13 mouse cellular contexts compared by ENCODE assay signal in the genomic region with DNA sequence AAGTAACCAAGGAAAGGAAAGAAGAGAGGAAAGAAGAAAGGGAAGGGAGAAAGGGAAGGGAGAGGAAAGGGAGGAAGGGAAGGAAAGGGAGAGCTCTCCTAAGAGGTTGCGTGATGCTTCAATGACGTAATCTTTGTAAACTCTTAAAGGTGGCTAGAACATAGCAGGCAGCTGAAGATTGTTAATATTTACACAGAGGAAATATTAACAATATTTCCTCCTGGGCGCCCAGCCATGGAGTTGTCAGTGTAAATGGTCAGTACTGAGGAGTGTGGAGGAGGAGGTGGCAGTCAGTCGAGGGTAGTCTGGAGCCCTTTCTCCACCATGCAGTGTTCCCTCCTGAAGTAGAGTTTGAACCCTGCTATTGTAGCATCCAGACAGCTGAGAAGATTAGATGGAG. TPM values are rescaled to one million over a fixed set of nuclear protein-coding genes. Genes with fewer than 3 reads are reported as not detected.
DNase-seq lines count a peak whose midpoint lies in the region; ATAC-seq and TF ChIP-seq lines count a peak whose summit lies in the region.
"Had no signal": no experiment of that assay in that cellular context is flagged by ENCODE, and none has a peak within 500 bp of the region (broad histone marks: within the 10 kb centered on the region; RNA-seq: fewer than 3 reads in every experiment).

No protein-coding gene starts in this region.

- H3K27ac ChIP-seq in bone marrow, adult 2 months (ENCODE audit: control insufficient read depth, insufficient read depth, low read depth, low read length, poor library complexity), result peak overlapping the region; percentile 45; the same call in 1 of the 2 replicates
- H3K27ac ChIP-seq in intestine, embryonic 15.5 days, result peak overlapping the region; percentile 73; the same call in 1 of the 2 replicates
- peak overlapping the region; percentile 87 for H3K27ac ChIP-seq in lung, embryonic 15.5 days
- H3K27ac ChIP-seq in small intestine, adult 2 months (ENCODE audit: insufficient read depth, low read depth, low read length), result peak overlapping the region; percentile 42
- H3K27ac ChIP-seq in hindbrain, postnatal 0 days, result no peak overlapping the region
- H3K27ac ChIP-seq: gastrocnemius, adult 2 months; hindbrain, embryonic 13.5 days; limb, embryonic 10.5 days; liver, embryonic 12.5 days; midbrain, embryonic 13.5 days had no signal

- TF ChIP-seq POLR2A in bone marrow, adult 2 months (IDR thresholded peaks at IDR 0.05; ENCODE audit: borderline replicate concordance, control insufficient read depth, low read depth, low read length), result no peak
- TF ChIP-seq POLR2A in small intestine, adult 2 months (IDR thresholded peaks at IDR 0.05; ENCODE audit: low read depth, low read length), result no peak

- no peak for DNase-seq in hindbrain, postnatal 0 days (ENCODE audit: low spot score)
- no peak for DNase-seq in adrenal gland, adult (ENCODE audit: inconsistent age in 2 of 2, low spot score in 1 of 2)
- no peak for DNase-seq in left cerebral cortex, postnatal 4 days
- DNase-seq: gastrocnemius, adult 2 months; heart, adult 18-20 months had no signal

- H3K36me3 ChIP-seq in intestine, embryonic 15.5 days, result no peaks in the 10 kb centered on the region
- H3K36me3 ChIP-seq in lung, embryonic 15.5 days, result no peaks in the 10 kb centered on the region
- no peaks in the 10 kb centered on the region for H3K36me3 ChIP-seq in small intestine, adult 2 months (ENCODE audit: control insufficient read depth, insufficient read depth, low read length)
- no peaks in the 10 kb centered on the region for H3K36me3 ChIP-seq in hindbrain, postnatal 0 days (ENCODE audit: insufficient read depth, low read length)

- H3K27me3 ChIP-seq in intestine, embryonic 15.5 days (replicated peaks), result no peaks in the 10 kb centered on the region
- H3K27me3 ChIP-seq in lung, embryonic 15.5 days, result no peaks in the 10 kb centered on the region
- H3K27me3 ChIP-seq in small intestine, adult 2 months (ENCODE audit: control insufficient read depth, insufficient read depth, low read length), result no peaks in the 10 kb centered on the region
- H3K27me3 ChIP-seq in hindbrain, postnatal 0 days (ENCODE audit: insufficient read depth, low read length), result no peaks in the 10 kb centered on the region
- H3K27me3 ChIP-seq: hindbrain, embryonic 13.5 days; liver, embryonic 12.5 days; midbrain, embryonic 13.5 days had no signal

- intact Hi-C loops in left cerebral cortex, postnatal 4 days (cut with DNase I), result no loop called here

- WGBS in bone marrow, adult 2 months, result 67% methylated on average over 4 of the region's 4 CpGs
- WGBS in intestine, embryonic 15.5 days, result 18% methylated on average over 4 of the region's 4 CpGs
- WGBS in lung, embryonic 15.5 days, result 5% methylated on average over 4 of the region's 4 CpGs
- 17% methylated on average over 4 of the region's 4 CpGs for WGBS in small intestine, adult 2 months
- 86% methylated on average over 4 of the region's 4 CpGs for WGBS in hindbrain, postnatal 0 days

- H3K9ac ChIP-seq in intestine, embryonic 15.5 days, result no peak overlapping the region
- no peak overlapping the region for H3K9ac ChIP-seq in lung, embryonic 15.5 days
- H3K9ac ChIP-seq in hindbrain, postnatal 0 days (replicated peaks; ENCODE audit: low read length), result no peak overlapping the region
- H3K9ac ChIP-seq: hindbrain, embryonic 13.5 days; liver, embryonic 12.5 days; midbrain, embryonic 13.5 days had no signal

- H3K4me3 ChIP-seq in bone marrow, adult 2 months (replicated peaks; ENCODE audit: control insufficient read depth, low read depth, low read length), result no peak overlapping the region
- H3K4me3 ChIP-seq in intestine, embryonic 15.5 days (replicated peaks), result no peak overlapping the region
- no peak overlapping the region for H3K4me3 ChIP-seq in lung, embryonic 15.5 days
- no peak overlapping the region for H3K4me3 ChIP-seq in small intestine, adult 2 months (ENCODE audit: low read depth, low read length)
- H3K4me3 ChIP-seq in hindbrain, postnatal 0 days (ENCODE audit: low read length), result no peak overlapping the region
- H3K4me3 ChIP-seq: gastrocnemius, adult 2 months; hindbrain, embryonic 13.5 days; limb, embryonic 10.5 days; liver, embryonic 12.5 days; midbrain, embryonic 13.5 days had no signal

- H3K4me1 ChIP-seq in bone marrow, adult 2 months (ENCODE audit: control insufficient read depth, insufficient read depth, low read length), result peaks cover 5% of the 10 kb centered on the region
- peaks cover 31% of the 10 kb centered on the region for H3K4me1 ChIP-seq in intestine, embryonic 15.5 days (replicated peaks)
- peaks cover 68% of the 10 kb centered on the region for H3K4me1 ChIP-seq in lung, embryonic 15.5 days
- peaks cover 13% of the 10 kb centered on the region; the same call in 1 of the 2 replicates for H3K4me1 ChIP-seq in small intestine, adult 2 months (ENCODE audit: control insufficient read depth, insufficient read depth, insufficient read length, low read length)
- no peaks in the 10 kb centered on the region for H3K4me1 ChIP-seq in hindbrain, postnatal 0 days (ENCODE audit: insufficient read depth, low read length)

- peak; percentile 76 for ATAC-seq in intestine, embryonic 15.5 days
- ATAC-seq in lung, embryonic 15.5 days (ENCODE audit: borderline replicate concordance, extremely low read depth, low FRiP score, low TSS enrichment), result peak; percentile 81
- ATAC-seq in hindbrain, postnatal 0 days, result no peak
- ATAC-seq: liver, embryonic 12.5 days; midbrain, embryonic 13.5 days had no signal

- TF ChIP-seq CTCF in bone marrow, adult 2 months (IDR thresholded peaks at IDR 0.05; ENCODE audit: control insufficient read depth, insufficient read depth, low read length), result no peak
- no peak for TF ChIP-seq CTCF in small intestine, adult 2 months (IDR thresholded peaks at IDR 0.05; ENCODE audit: extremely low read depth, insufficient read length, insufficient replicate concordance, low read depth, low read length)
- TF ChIP-seq CTCF in hindbrain, postnatal 0 days (IDR thresholded peaks at IDR 0.05; ENCODE audit: low read depth), result no peak

- H3K9me3 ChIP-seq in intestine, embryonic 15.5 days, result no peaks in the 10 kb centered on the region
- H3K9me3 ChIP-seq in lung, embryonic 15.5 days, result no peaks in the 10 kb centered on the region
- no peaks in the 10 kb centered on the region for H3K9me3 ChIP-seq in hindbrain, postnatal 0 days (ENCODE audit: low read length)
- H3K9me3 ChIP-seq: hindbrain, embryonic 13.5 days; limb, embryonic 10.5 days; liver, embryonic 12.5 days; midbrain, embryonic 13.5 days had no signal

- H3K4me2 ChIP-seq in intestine, embryonic 15.5 days (replicated peaks), result no peak overlapping the region
- peak overlapping the region; percentile 31 for H3K4me2 ChIP-seq in lung, embryonic 15.5 days
- no peak overlapping the region for H3K4me2 ChIP-seq in hindbrain, postnatal 0 days (ENCODE audit: low read depth, low read length)
- H3K4me2 ChIP-seq: hindbrain, embryonic 13.5 days; liver, embryonic 12.5 days; midbrain, embryonic 13.5 days had no signal

RNA-seq across cellular contexts. Expression of a gene that starts 15.4 kb away (rescaled TPM):
- 20.2 and 30.6 TPM in 2 replicates for polyA plus RNA-seq in bone marrow, adult 2 months (2011; ENCODE audit: insufficient read depth, insufficient read length, low replicate concordance, missing spikeins)
- 54.0 and 54.4 TPM in 2 replicates for polyA plus RNA-seq in intestine, embryonic 15.5 days (2015; fragmentation: Nextera tagmentation; extraction: Ambion mirVana)
- polyA plus RNA-seq in lung, embryonic 15.5 days (2015; fragmentation: Nextera tagmentation; extraction: Ambion mirVana), result 68.6 and 73.5 TPM in 2 replicates
- 2.0 and 3.9 TPM in 2 replicates for polyA plus RNA-seq in small intestine, adult 2 months (2012; rRNA removed)
- 7.7 and 15.3 TPM in 2 replicates for total RNA-seq in hindbrain, postnatal 0 days (2014; rRNA removed)
- 54.6 and 62.0 TPM in 2 replicates for polyA plus RNA-seq in hindbrain, postnatal 0 days (2015; fragmentation: Nextera tagmentation; extraction: Ambion mirVana)
- 10 to 100 TPM; 32.4 to 32.7 TPM for total RNA-seq in left cerebral cortex, postnatal 4 days (2021)

RNA-seq across cellular contexts. Expression of a gene that starts 15.9 kb away (rescaled TPM):
- polyA plus RNA-seq in bone marrow, adult 2 months (2011; ENCODE audit: insufficient read depth, insufficient read length, low replicate concordance, missing spikeins), result 9.1 and 28.9 TPM in 2 replicates
- 12.5 and 13.3 TPM in 2 replicates for polyA plus RNA-seq in intestine, embryonic 15.5 days (2015; fragmentation: Nextera tagmentation; extraction: Ambion mirVana)
- polyA plus RNA-seq in lung, embryonic 15.5 days (2015; fragmentation: Nextera tagmentation; extraction: Ambion mirVana), result 17.1 and 19.3 TPM in 2 replicates
- 16.8 and 28.2 TPM in 2 replicates for polyA plus RNA-seq in small intestine, adult 2 months (2012; rRNA removed)
- 102 and 114 TPM in 2 replicates for total RNA-seq in hindbrain, postnatal 0 days (2014; rRNA removed)
- polyA plus RNA-seq in hindbrain, postnatal 0 days (2015; fragmentation: Nextera tagmentation; extraction: Ambion mirVana), result 35.0 and 35.8 TPM in 2 replicates
- 10 to 100 TPM; 45.5 to 46.5 TPM for total RNA-seq in left cerebral cortex, postnatal 4 days (2021)
